Mouse (Mus musculus) liver, embryonic 14.5 days (tissue): ENCODE measurements around the gene Tmc6.

Source experiments
- CTCF ChIP-seq: IDR thresholded peaks from 2 replicates; pipeline ENCODE4 v1.5.1; 2016; ENCODE audit warnings: antibody characterized with exemption, low read depth, control low read depth
- EP300 ChIP-seq: IDR thresholded peaks from 2 replicates; pipeline ENCODE4 v1.6.1; 2016; ENCODE audit warnings: antibody characterized with exemption, low read depth

DNA sequence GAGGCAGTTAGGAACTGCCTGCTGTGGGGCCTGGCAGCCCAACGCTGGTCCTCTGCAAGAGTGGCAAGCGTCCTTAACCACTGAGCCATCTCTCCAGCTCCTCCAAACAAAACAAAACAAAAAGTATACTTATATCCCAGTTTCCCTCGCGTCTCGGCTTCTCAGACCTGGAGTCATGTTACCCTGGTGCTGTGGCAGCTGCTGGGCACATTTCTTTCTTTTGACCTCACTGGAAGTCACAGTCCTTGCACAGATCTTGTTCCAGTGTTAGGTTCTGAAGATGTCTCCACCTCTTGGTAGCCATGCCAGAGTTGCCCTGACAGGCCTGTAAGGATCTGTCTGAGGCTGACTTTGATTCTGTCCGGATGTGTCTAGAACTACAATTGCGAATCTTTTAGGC is 19.7 kb upstream of the Tmc6 start:
- no peak for TF ChIP-seq CTCF
- TF ChIP-seq EP300: no peak
